Mouse (Mus musculus) embryonic facial prominence, embryonic 14.5 days (tissue): Measurements from ENCODE around the gene Myh7. TPM values are rescaled to one million over a fixed set of nuclear protein-coding genes. Genes with fewer than 3 reads are reported as not detected.

Experiments used
- ATAC-seq: fragments of 200-750 bp; cut with Nextera tagmentation; 2 replicates; pipeline ENCODE4 v1.8.0; 2017; ENCODE audit warnings: low read depth, moderate number of reproducible peaks, moderate TSS enrichment
- DNase-seq: peaks from one replicate; pipeline ENCODE4 v3.0.0-alpha.2; 2015; ENCODE audit warnings: low spot score
- H3K27ac ChIP-seq: fragments of 300-500 bp; sonication (generic); replicated peaks from 2 replicates; pipeline ENCODE4 v1.5.1; 2014; ENCODE audit warnings: low read depth, mild to moderate bottlenecking, low read length, moderate library complexity
- H3K27me3 ChIP-seq: fragments of 300-500 bp; sonication (generic); replicated peaks from 2 replicates; pipeline ENCODE4 v1.6.1; 2014; ENCODE audit warnings: low read length; ENCODE audit not compliant: control insufficient read depth, insufficient read depth
- H3K36me3 ChIP-seq: fragments of 300-500 bp; sonication (generic); 2 replicates; pipeline ENCODE4 v1.6.1; 2014; ENCODE audit warnings: low read length, mixed read lengths; ENCODE audit not compliant: control insufficient read depth, insufficient read depth
- H3K4me1 ChIP-seq: fragments of 300-500 bp; sonication (generic); 2 replicates; pipeline ENCODE4 v1.6.1; 2014; ENCODE audit warnings: antibody characterized with exemption, low read length; ENCODE audit not compliant: control insufficient read depth, insufficient read depth
- H3K4me2 ChIP-seq: fragments of 300-500 bp; sonication (generic); 2 replicates; pipeline ENCODE4 v1.6.1; 2014; ENCODE audit warnings: low read depth, mild to moderate bottlenecking, low read length, moderate library complexity, mixed read lengths
- H3K4me3 ChIP-seq: fragments of 300-500 bp; sonication (generic); 2 replicates; pipeline ENCODE4 v1.5.1; 2014; ENCODE audit warnings: low read depth, mild to moderate bottlenecking, low read length
- H3K9ac ChIP-seq: fragments of 300-500 bp; sonication (generic); 2 replicates; pipeline ENCODE4 v1.6.1; 2014; ENCODE audit warnings: low read depth, mild to moderate bottlenecking, low read length, moderate library complexity, mixed read lengths
- H3K9me3 ChIP-seq: fragments of 300-500 bp; sonication (generic); 2 replicates; pipeline ENCODE4 v1.6.1; 2016; ENCODE audit warnings: low read length; ENCODE audit not compliant: control insufficient read depth
- WGBS: fragments of 180-500 bp; shearing (Covaris S2); extraction: QIAGEN DNeasy Blood & Tissue Kit; methylation state at CpG from one replicate; pipeline ENCODE4 v1.1.7; 2014; 5-methylcytosine and 5-hydroxymethylcytosine counted together
- polyA plus RNA-seq: library from polyadenylated mRNA; unstranded; fragments of >200 nt; fragmentation: Nextera tagmentation; extraction: Ambion mirVana; gene quantifications from 2 replicates; pipeline ENCODE4 v1.2.1, GENCODE M21; 2014

Gene Myh7
- polyA plus RNA-seq, 1 experiment from 2014 or later = 103 TPM

GRCm38 (mm10) chr14:55007120-55007908, 12.9 kb upstream of the Myh7 start:
- ATAC-seq = no peak
- Histone ChIP-seq H3K27me3 (no peaks in the 10 kb centered on the region), H3K9ac (no peak overlapping the region), H3K9me3 (no peaks in the 10 kb centered on the region), H3K27ac (no peak overlapping the region), H3K4me3 (no peak overlapping the region), H3K4me1 (peaks cover 9% of the 10 kb centered on the region; the same call in 1 of the 2 replicates), H3K4me2 (no peak overlapping the region), H3K36me3 (no peaks in the 10 kb centered on the region)
- WGBS = 86% methylated on average over 9 of the region's 9 CpGs
- no peak for DNase-seq

GRCm38 (mm10) chr14:55006541-55006940, 12.1 kb upstream of the Myh7 start:
- no peaks in the 10 kb centered on the region for H3K9me3 ChIP-seq

GRCm38 (mm10) chr14:55005967-55006366, 11.5 kb upstream of the Myh7 start:
- Histone ChIP-seq H3K9ac (no peak overlapping the region), H3K4me1 (peaks cover 9% of the 10 kb centered on the region; the same call in 1 of the 2 replicates), H3K36me3 (no peaks in the 10 kb centered on the region), H3K27ac (no peak overlapping the region), H3K27me3 (no peaks in the 10 kb centered on the region), H3K4me2 (no peak overlapping the region), H3K9me3 (no peaks in the 10 kb centered on the region), H3K4me3 (no peak overlapping the region)
- no peak for ATAC-seq
- no peak for DNase-seq
- 59% methylated on average over 8 of the region's 8 CpGs for WGBS

More at GRCm38 (mm10) chr14:55006541-55006940, 12.1 kb upstream of the Myh7 start:
- DNase-seq (no peak), ATAC-seq (no peak)
- no peak overlapping the region for H3K9ac ChIP-seq
- H3K4me3 ChIP-seq = no peak overlapping the region
- H3K4me1 ChIP-seq = peaks cover 9% of the 10 kb centered on the region; the same call in 1 of the 2 replicates
- H3K36me3 ChIP-seq = no peaks in the 10 kb centered on the region
- WGBS = 52% methylated on average over 3 of the region's 3 CpGs
- no peaks in the 10 kb centered on the region for H3K27me3 ChIP-seq
- no peak overlapping the region for H3K27ac ChIP-seq
- H3K4me2 ChIP-seq = no peak overlapping the region

- no peak for ATAC-seq
- WGBS = 81% methylated on average over 2 of the region's 2 CpGs
These were observed 11.1 kb upstream of the Myh7 start for GRCm38 (mm10) chr14:55005506-55005905.

GRCm38 (mm10) chr14:55003878-55004855, 9.7 kb upstream of the Myh7 start:
- no peak; the same call in 1 of the 2 replicates for ATAC-seq
- Histone ChIP-seq H3K36me3 (no peaks in the 10 kb centered on the region), H3K4me1 (peaks cover 9% of the 10 kb centered on the region; the same call in 1 of the 2 replicates), H3K27me3 (no peaks in the 10 kb centered on the region), H3K9ac (no peak overlapping the region), H3K9me3 (no peaks in the 10 kb centered on the region), H3K27ac (no peak overlapping the region), H3K4me3 (no peak overlapping the region), H3K4me2 (no peak overlapping the region)
- DNase-seq = peak; percentile 27
- WGBS = 77% methylated on average over 18 of the region's 18 CpGs

More at GRCm38 (mm10) chr14:55005506-55005905, 11.1 kb upstream of the Myh7 start:
- peaks cover 9% of the 10 kb centered on the region; the same call in 1 of the 2 replicates for H3K4me1 ChIP-seq
- no peak overlapping the region for H3K9ac ChIP-seq
- H3K27ac ChIP-seq = no peak overlapping the region
- H3K4me2 ChIP-seq = no peak overlapping the region
- H3K4me3 ChIP-seq = no peak overlapping the region
- H3K9me3 ChIP-seq = no peaks in the 10 kb centered on the region
- no peak for DNase-seq
- H3K36me3 ChIP-seq = no peaks in the 10 kb centered on the region
- H3K27me3 ChIP-seq = no peaks in the 10 kb centered on the region

GRCm38 (mm10) chr14:55002687-55003120, 8.3 kb upstream of the Myh7 start:
- H3K27ac ChIP-seq = no peak overlapping the region
- ATAC-seq (no peak), DNase-seq (no peak)
- H3K9ac ChIP-seq = no peak overlapping the region
- H3K27me3 ChIP-seq = no peaks in the 10 kb centered on the region
- no peaks in the 10 kb centered on the region for H3K36me3 ChIP-seq
- WGBS = 57% methylated on average over 7 of the region's 7 CpGs
- H3K9me3 ChIP-seq = no peaks in the 10 kb centered on the region
- H3K4me1 ChIP-seq = peaks cover 9% of the 10 kb centered on the region; the same call in 1 of the 2 replicates
- no peak overlapping the region for H3K4me2 ChIP-seq
- no peak overlapping the region for H3K4me3 ChIP-seq

- Histone ChIP-seq H3K9me3 (no peaks in the 10 kb centered on the region), H3K4me3 (no peak overlapping the region), H3K4me1 (peaks cover 9% of the 10 kb centered on the region; the same call in 1 of the 2 replicates), H3K27me3 (no peaks in the 10 kb centered on the region), H3K27ac (no peak overlapping the region), H3K36me3 (no peaks in the 10 kb centered on the region), H3K9ac (no peak overlapping the region), H3K4me2 (no peak overlapping the region)
- peak; percentile 73 for DNase-seq
- WGBS = 38% methylated on average over 12 of the region's 12 CpGs
- peak; percentile 16; the same call in 1 of the 2 replicates for ATAC-seq
These were observed 7.7 kb upstream of the Myh7 start for GRCm38 (mm10) chr14:55001938-55002686.

- no peaks in the 10 kb centered on the region for H3K27me3 ChIP-seq
- DNase-seq = no peak
These were observed 7.0 kb upstream of the Myh7 start for GRCm38 (mm10) chr14:55001446-55001845.

More at GRCm38 (mm10) chr14:55001446-55001845, 7.0 kb upstream of the Myh7 start:
- Histone ChIP-seq H3K4me3 (no peak overlapping the region), H3K4me1 (peaks cover 9% of the 10 kb centered on the region; the same call in 1 of the 2 replicates), H3K9ac (no peak overlapping the region), H3K9me3 (no peaks in the 10 kb centered on the region), H3K36me3 (no peaks in the 10 kb centered on the region), H3K27ac (no peak overlapping the region), H3K4me2 (no peak overlapping the region)
- no peak for ATAC-seq
- 100% methylated on average over 2 of the region's 2 CpGs for WGBS
